Mouse (Mus musculus) embryonic facial prominence, embryonic 15.5 days (tissue): ENCODE data around the gene Rhbdl1. TPM values are rescaled to one million over a fixed set of nuclear protein-coding genes. Genes with fewer than 3 reads are reported as not detected.

Experiments
- ATAC-seq: fragments of 200-750 bp; cut with Nextera tagmentation; 2 replicates; pipeline ENCODE4 v1.8.0; 2017; ENCODE audit warnings: low read depth, moderate TSS enrichment; ENCODE audit not compliant: insufficient number of reproducible peaks, low FRiP score, low TSS enrichment
- H3K27ac ChIP-seq: fragments of 300-500 bp; sonication (generic); replicated peaks from 2 replicates; pipeline ENCODE4 v1.5.1; 2015; ENCODE audit warnings: mild to moderate bottlenecking, inconsistent platforms
- H3K27me3 ChIP-seq: fragments of 300-500 bp; sonication (generic); 2 replicates; pipeline ENCODE4 v1.6.1; 2015; ENCODE audit warnings: inconsistent platforms
- H3K36me3 ChIP-seq: fragments of 300-500 bp; sonication (generic); 2 replicates; pipeline ENCODE4 v1.6.1; 2015; ENCODE audit warnings: mild to moderate bottlenecking, inconsistent platforms
- H3K4me1 ChIP-seq: fragments of 300-500 bp; sonication (generic); 2 replicates; pipeline ENCODE4 v1.6.1; 2015; ENCODE audit warnings: inconsistent platforms
- H3K4me2 ChIP-seq: fragments of 300-500 bp; sonication (generic); replicated peaks from 2 replicates; pipeline ENCODE4 v1.6.1; 2015; ENCODE audit warnings: mild to moderate bottlenecking, inconsistent platforms
- H3K4me3 ChIP-seq: fragments of 300-500 bp; sonication (generic); replicated peaks from 2 replicates; pipeline ENCODE4 v1.5.1; 2015; ENCODE audit warnings: mild to moderate bottlenecking, inconsistent platforms
- H3K9ac ChIP-seq: fragments of 300-500 bp; sonication (generic); 2 replicates; pipeline ENCODE4 v1.6.1; 2015; ENCODE audit warnings: inconsistent platforms
- H3K9me3 ChIP-seq: fragments of 300-500 bp; sonication (generic); replicated peaks from 2 replicates; pipeline ENCODE4 v1.6.1; 2016; ENCODE audit warnings: inconsistent platforms
- WGBS: fragments of 180-500 bp; shearing (Covaris S2); methylation state at CpG from one replicate; pipeline ENCODE4 v1.1.7; 2015; 5-methylcytosine and 5-hydroxymethylcytosine counted together
- microRNA-seq: library from miRNA; unstranded; fragments of <30 nt; microRNA quantifications from one replicate; pipeline ENCODE4, GENCODE M21; 2016; ENCODE audit warnings: borderline number of aligned reads
- polyA plus RNA-seq: library from polyadenylated mRNA; unstranded; fragments of >200 nt; fragmentation: Nextera tagmentation; extraction: Ambion mirVana; gene quantifications from 2 replicates; pipeline ENCODE4 v1.2.1, GENCODE M21; 2015

Gene Rhbdl1
- polyA plus RNA-seq, 1 experiment from 2014 or later = 3.2 TPM

GRCm38 (mm10) chr17:25786280-25786679 lies 50.8 kb downstream of the Rhbdl1 start, which contains the start of gene Ccdc78:
Gene Ccdc78, plus strand, starts transcription at chr17:25786580.
- H3K27me3 ChIP-seq = no peaks in the 10 kb centered on the region
- no peak for ATAC-seq
- peaks cover 37% of the 10 kb centered on the region for H3K4me1 ChIP-seq
- H3K9ac ChIP-seq = peak within 1 kb of the TSS; percentile 70
- H3K36me3 ChIP-seq = peaks cover 43% of the 10 kb centered on the region
- peak within 1 kb of the TSS; percentile 78 for H3K4me3 ChIP-seq
- peak within 1 kb of the TSS; percentile 90 for H3K27ac ChIP-seq
- WGBS = 80% methylated on average over 3 of the region's 3 CpGs
- no peaks in the 10 kb centered on the region for H3K9me3 ChIP-seq
- H3K4me2 ChIP-seq = peak within 1 kb of the TSS; percentile 69

GRCm38 (mm10) chr17:25785281-25785745 lies 51.8 kb downstream of the Rhbdl1 start, which contains the start of gene Haghl:
Gene Haghl, minus strand, starts transcription at chr17:25785673.
- peak within 1 kb of the TSS; percentile 78 for H3K4me3 ChIP-seq
- H3K27ac ChIP-seq = peak within 1 kb of the TSS; percentile 90
- under 1% methylated on average over 23 of the region's 23 CpGs for WGBS
- peak within 1 kb of the TSS; percentile 70 for H3K9ac ChIP-seq
- ATAC-seq = peak; percentile 82
- H3K36me3 ChIP-seq = peaks cover 50% of the 10 kb centered on the region
- H3K4me2 ChIP-seq = peak within 1 kb of the TSS; percentile 69
- H3K27me3 ChIP-seq = no peaks in the 10 kb centered on the region
- H3K9me3 ChIP-seq = no peaks in the 10 kb centered on the region
- peaks cover 28% of the 10 kb centered on the region for H3K4me1 ChIP-seq

Small RNA genes lying within 50 kb of the gene (microRNA-seq; reads per million reads assigned to microRNA genes)
- gene Mir3082 = not detected

Other genes starting within 250 kb of the Rhbdl1 start
- 23.7 and 44.9 TPM in 2 replicates for gene Gng13, start 120.1 kb downstream of the Rhbdl1 start, polyA plus RNA-seq
- 22.6 and 24.5 TPM in 2 replicates for gene Chtf18, start 109.9 kb downstream of the Rhbdl1 start, polyA plus RNA-seq
- gene Rpusd1, start 109.6 kb downstream of the Rhbdl1 start, polyA plus RNA-seq = 25.1 and 26.0 TPM in 2 replicates
- 2.4 and 3.9 TPM in 2 replicates for gene Mslnl, start 101.3 kb downstream of the Rhbdl1 start, polyA plus RNA-seq
- gene Msln, start 82.9 kb downstream of the Rhbdl1 start, polyA plus RNA-seq = 24.2 and 31.4 TPM in 2 replicates
- gene Narfl, start 63.5 kb downstream of the Rhbdl1 start, polyA plus RNA-seq = 26.9 and 27.1 TPM in 2 replicates
- gene Haghl, start 51.6 kb downstream of the Rhbdl1 start, polyA plus RNA-seq = 62.0 and 67.2 TPM in 2 replicates
- 2.9 and 4.8 TPM in 2 replicates for gene Ccdc78, start 50.7 kb downstream of the Rhbdl1 start, polyA plus RNA-seq
- 95.7 and 99.3 TPM in 2 replicates for gene Fam173a, start 44.4 kb downstream of the Rhbdl1 start, polyA plus RNA-seq
- not detected in 2 replicates for gene AC134908.4, start 41.6 kb downstream of the Rhbdl1 start, polyA plus RNA-seq
- gene Metrn, start 40.2 kb downstream of the Rhbdl1 start, polyA plus RNA-seq = 41.8 and 44.8 TPM in 2 replicates
- 3.8 and 4.0 TPM in 2 replicates for gene Fbxl16, start 28.2 kb downstream of the Rhbdl1 start, polyA plus RNA-seq
- gene Wdr24, start 13.7 kb downstream of the Rhbdl1 start, polyA plus RNA-seq = 24.7 and 27.1 TPM in 2 replicates
- 44.9 and 46.2 TPM in 2 replicates for gene Jmjd8, start 8.4 kb downstream of the Rhbdl1 start, polyA plus RNA-seq
- gene Stub1, start 3.9 kb downstream of the Rhbdl1 start, polyA plus RNA-seq = 343 and 364 TPM in 2 replicates
- 2.5 and 3.5 TPM in 2 replicates for gene Gm20683, start 4.5 kb upstream of the Rhbdl1 start, polyA plus RNA-seq
- 24.5 and 25.8 TPM in 2 replicates for gene Rhot2, start 7.6 kb upstream of the Rhbdl1 start, polyA plus RNA-seq
- gene Wdr90, start 24.2 kb upstream of the Rhbdl1 start, polyA plus RNA-seq = 21.5 and 32.1 TPM in 2 replicates
- 13.4 and 15.7 TPM in 2 replicates for gene Mcrip2, start 31.5 kb upstream of the Rhbdl1 start, polyA plus RNA-seq
- 49.6 and 51.8 TPM in 2 replicates for gene Mettl26, start 37.8 kb upstream of the Rhbdl1 start, polyA plus RNA-seq
- 0.62 and 0.83 TPM in 2 replicates for gene Wfikkn1, start 43.6 kb upstream of the Rhbdl1 start, polyA plus RNA-seq
- gene Rab40c, start 82.4 kb upstream of the Rhbdl1 start, polyA plus RNA-seq = 35.8 and 38.9 TPM in 2 replicates
- 51.1 and 58.4 TPM in 2 replicates for gene Pigq, start 107.6 kb upstream of the Rhbdl1 start, polyA plus RNA-seq
- gene Nhlrc4, start 107.7 kb upstream of the Rhbdl1 start, polyA plus RNA-seq = 2.7 and 5.8 TPM in 2 replicates
- 0.24 and 0.28 TPM in 2 replicates for gene A930017K11Rik, start 115.3 kb upstream of the Rhbdl1 start, polyA plus RNA-seq
- gene Capn15, start 148.5 kb upstream of the Rhbdl1 start, polyA plus RNA-seq = 24.5 and 29.8 TPM in 2 replicates
- 18.3 and 19.6 TPM in 2 replicates for gene Rab11fip3, start 232.3 kb upstream of the Rhbdl1 start, polyA plus RNA-seq